Mouse (Mus musculus): ENCODE measurements around the gene Srcin1. TPM values are rescaled to one million over a fixed set of nuclear protein-coding genes. Genes with fewer than 3 reads are reported as not detected.

Srcin1 gene
- total and polyA plus RNA-seq, 2 experiments from 2014 or later: not detected

DNA sequence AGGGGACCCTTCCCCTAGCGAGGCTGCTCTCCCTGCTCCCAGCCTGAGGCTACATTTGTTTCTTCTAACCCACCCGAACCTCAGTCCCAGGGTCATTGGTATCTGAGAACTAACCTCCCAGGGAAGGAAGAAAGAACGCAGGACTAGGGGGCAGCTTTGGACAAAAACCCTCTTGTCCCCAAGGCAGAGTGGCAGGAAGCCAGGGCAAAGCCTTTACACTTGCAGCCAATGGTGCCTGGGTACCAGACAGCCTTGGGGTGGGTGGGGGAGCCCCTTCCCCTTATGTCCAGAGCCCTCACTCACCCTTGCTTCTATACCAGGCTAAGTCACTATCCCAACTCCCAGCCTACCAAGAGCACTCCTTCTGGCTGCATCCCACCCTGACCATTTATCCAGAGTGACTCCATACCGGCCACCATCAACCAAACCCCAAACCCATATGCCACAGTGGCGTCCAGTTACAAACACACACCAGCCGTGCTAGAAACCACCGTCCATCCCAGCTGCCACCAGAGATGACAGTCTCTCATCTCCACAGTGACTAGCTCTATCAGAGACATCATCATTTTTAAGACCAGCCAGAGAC, 3.0 kb downstream of the Srcin1 start:
- WGBS: 31% methylated on average over 7 of the region's 7 CpGs
- H3K4me3 ChIP-seq (ENCODE audit: low read depth, low read length): no peak overlapping the region
- H3K4me1 ChIP-seq (ENCODE audit: control insufficient read depth, insufficient read depth): 0 out of 2 replicates have a peak, but pooled peaks cover 4% of the 10 kb centered on the region
- no peak for ATAC-seq (ENCODE audit: insufficient read depth, low read depth)
- DNase-seq (ENCODE audit: low spot score): no peak
- no peak overlapping the region for H3K4me2 ChIP-seq (ENCODE audit: low read depth, low read length)
- H3K27me3 ChIP-seq (ENCODE audit: control insufficient read depth, insufficient read depth, low read length): peaks cover 79% of the 10 kb centered on the region
- TF ChIP-seq CTCF (IDR thresholded peaks at IDR 0.05; ENCODE audit: low read depth) (no peak), EP300 (IDR thresholded peaks at IDR 0.05; ENCODE audit: low read depth) (no peak)
- H3K36me3 ChIP-seq (replicated peaks; ENCODE audit: control insufficient read depth, insufficient read depth, low read length): no peaks in the 10 kb centered on the region
- H3K27ac ChIP-seq (ENCODE audit: low read depth): no peak overlapping the region
- no peak overlapping the region for H3K9ac ChIP-seq (replicated peaks; ENCODE audit: low read depth, low read length)
- no peaks in the 10 kb centered on the region for H3K9me3 ChIP-seq (replicated peaks; ENCODE audit: control insufficient read depth, low read length)

DNA sequence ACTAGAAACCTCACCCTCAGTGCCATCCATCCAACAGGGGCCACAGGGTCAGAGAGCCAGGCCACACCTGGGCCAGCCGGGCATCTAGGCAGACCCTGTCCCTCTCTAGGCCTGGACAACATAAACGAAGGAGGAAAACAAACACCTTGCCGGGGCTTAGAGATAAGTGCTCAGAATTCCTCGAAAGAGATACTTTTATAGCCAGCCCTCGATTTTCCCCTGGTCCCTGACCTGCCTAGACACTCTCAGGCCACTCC, 4.0 kb downstream of the Srcin1 start:
- Histone ChIP-seq H3K4me1 (ENCODE audit: control insufficient read depth, insufficient read depth) (0 out of 2 replicates have a peak, but pooled peaks cover 4% of the 10 kb centered on the region), H3K27me3 (ENCODE audit: control insufficient read depth, insufficient read depth, low read length) (peaks cover 83% of the 10 kb centered on the region), H3K4me2 (ENCODE audit: low read depth, low read length) (no peak overlapping the region), H3K4me3 (ENCODE audit: low read depth, low read length) (no peak overlapping the region), H3K36me3 (replicated peaks; ENCODE audit: control insufficient read depth, insufficient read depth, low read length) (no peaks in the 10 kb centered on the region), H3K9me3 (replicated peaks; ENCODE audit: control insufficient read depth, low read length) (no peaks in the 10 kb centered on the region), H3K27ac (ENCODE audit: low read depth) (no peak overlapping the region), H3K9ac (replicated peaks; ENCODE audit: low read depth, low read length) (no peak overlapping the region)
- ATAC-seq (ENCODE audit: insufficient read depth, low read depth): no peak
- no peak for DNase-seq (ENCODE audit: low spot score)
- TF ChIP-seq EP300 (IDR thresholded peaks at IDR 0.05; ENCODE audit: low read depth) (no peak), CTCF (IDR thresholded peaks at IDR 0.05; ENCODE audit: low read depth) (no peak)
- WGBS: 18% methylated on average over 5 of the region's 5 CpGs

DNA sequence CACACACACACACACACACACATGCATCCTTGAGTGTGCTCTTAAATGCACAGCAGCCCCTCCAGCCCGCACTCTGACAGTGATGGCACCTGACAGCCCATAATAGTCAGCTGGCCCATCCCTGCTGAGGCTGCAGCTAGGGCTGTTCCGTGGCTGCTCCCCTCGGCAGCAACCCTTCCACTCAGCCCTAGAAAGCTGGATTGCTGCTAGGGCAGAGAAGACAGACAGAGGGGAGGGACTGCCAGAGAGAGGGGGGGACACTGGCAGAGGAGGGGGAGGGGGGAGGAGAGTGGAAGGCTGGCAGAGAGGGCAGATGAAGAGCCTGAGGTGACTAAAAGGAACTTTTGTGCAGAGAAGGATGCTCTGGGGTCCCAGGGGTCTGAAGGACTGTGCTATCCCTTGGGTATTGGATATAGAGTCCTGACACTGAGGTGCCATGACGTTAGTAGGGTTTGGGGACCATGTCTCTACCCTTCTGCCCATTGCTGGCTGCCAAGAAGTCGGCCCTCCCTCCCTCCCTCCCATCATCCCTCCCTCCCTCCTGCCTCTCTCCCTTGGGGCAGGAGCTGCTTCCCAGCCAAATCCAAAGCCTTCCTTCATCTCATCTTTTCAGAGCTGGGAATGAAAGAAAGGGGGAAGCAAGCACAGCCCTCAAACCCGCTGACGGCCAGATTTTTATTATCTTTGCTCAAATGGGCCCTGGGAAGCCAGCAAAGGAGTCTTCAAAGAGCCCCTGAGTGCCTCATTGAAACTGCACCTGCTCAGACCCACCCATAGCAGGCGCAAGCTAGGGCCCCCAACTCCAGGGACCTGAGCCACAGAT, 4.5 kb downstream of the Srcin1 start:
- H3K4me2 ChIP-seq (ENCODE audit: low read depth, low read length): no peak overlapping the region
- TF ChIP-seq EP300 (IDR thresholded peaks at IDR 0.05; ENCODE audit: low read depth): no peak
- no peak for TF ChIP-seq CTCF (IDR thresholded peaks at IDR 0.05; ENCODE audit: low read depth)
- H3K27me3 ChIP-seq (ENCODE audit: control insufficient read depth, insufficient read depth, low read length): peaks cover 83% of the 10 kb centered on the region
- no peaks in the 10 kb centered on the region for H3K9me3 ChIP-seq (replicated peaks; ENCODE audit: control insufficient read depth, low read length)
- no peak overlapping the region for H3K9ac ChIP-seq (replicated peaks; ENCODE audit: low read depth, low read length)
- ATAC-seq (ENCODE audit: insufficient read depth, low read depth): no peak
- H3K36me3 ChIP-seq (replicated peaks; ENCODE audit: control insufficient read depth, insufficient read depth, low read length): no peaks in the 10 kb centered on the region
- 18% methylated on average over 8 of the region's 8 CpGs for WGBS
- H3K27ac ChIP-seq (ENCODE audit: low read depth): no peak overlapping the region
- DNase-seq (ENCODE audit: low spot score): no peak
- H3K4me1 ChIP-seq (ENCODE audit: control insufficient read depth, insufficient read depth): 0 out of 2 replicates have a peak, but pooled peaks cover 4% of the 10 kb centered on the region
- no peak overlapping the region for H3K4me3 ChIP-seq (ENCODE audit: low read depth, low read length)

DNA sequence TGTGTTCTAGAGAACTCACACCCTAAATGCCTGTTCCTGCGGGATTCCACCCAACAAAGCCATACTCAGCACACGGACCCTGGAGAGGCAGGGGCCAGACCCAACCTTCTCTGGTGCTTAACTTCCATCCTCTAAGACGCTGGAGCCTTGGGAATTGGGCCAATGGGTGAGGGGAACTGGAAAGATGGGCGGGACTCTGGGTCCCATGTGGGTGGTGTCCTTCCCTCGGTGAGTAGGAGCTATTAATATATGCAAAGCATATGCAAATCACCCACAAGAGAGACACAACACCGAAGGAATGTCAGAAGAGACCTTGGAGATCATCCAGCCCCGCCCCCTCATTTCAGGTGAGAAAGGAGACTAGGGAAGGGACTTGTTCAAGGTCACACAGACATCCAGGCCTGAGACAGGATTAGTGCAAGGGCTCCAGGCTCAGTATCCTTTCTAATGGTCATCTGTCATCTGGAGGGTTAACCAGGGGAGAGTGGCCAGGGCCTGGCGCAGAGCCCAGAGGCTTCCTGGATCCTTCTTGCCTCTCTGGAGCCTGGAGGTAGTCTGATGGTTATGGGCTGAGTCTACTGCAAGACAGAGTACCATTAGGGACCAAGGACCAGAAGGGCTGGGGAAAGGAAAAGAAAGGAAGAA, 5.4 kb downstream of the Srcin1 start:
- ATAC-seq (ENCODE audit: insufficient read depth, low read depth) (no peak), DNase-seq (ENCODE audit: low spot score) (no peak)
- no peak for TF ChIP-seq CTCF (IDR thresholded peaks at IDR 0.05; ENCODE audit: low read depth)
- TF ChIP-seq EP300 (IDR thresholded peaks at IDR 0.05; ENCODE audit: low read depth): no peak
- Histone ChIP-seq H3K9me3 (replicated peaks; ENCODE audit: control insufficient read depth, low read length) (no peaks in the 10 kb centered on the region), H3K4me1 (ENCODE audit: control insufficient read depth, insufficient read depth) (0 out of 2 replicates have a peak, but pooled peaks cover 4% of the 10 kb centered on the region), H3K4me2 (ENCODE audit: low read depth, low read length) (no peak overlapping the region), H3K9ac (replicated peaks; ENCODE audit: low read depth, low read length) (no peak overlapping the region), H3K27me3 (ENCODE audit: control insufficient read depth, insufficient read depth, low read length) (peaks cover 83% of the 10 kb centered on the region), H3K36me3 (replicated peaks; ENCODE audit: control insufficient read depth, insufficient read depth, low read length) (no peaks in the 10 kb centered on the region), H3K4me3 (ENCODE audit: low read depth, low read length) (no peak overlapping the region), H3K27ac (ENCODE audit: low read depth) (no peak overlapping the region)
- WGBS: 22% methylated on average over 8 of the region's 8 CpGs

DNA sequence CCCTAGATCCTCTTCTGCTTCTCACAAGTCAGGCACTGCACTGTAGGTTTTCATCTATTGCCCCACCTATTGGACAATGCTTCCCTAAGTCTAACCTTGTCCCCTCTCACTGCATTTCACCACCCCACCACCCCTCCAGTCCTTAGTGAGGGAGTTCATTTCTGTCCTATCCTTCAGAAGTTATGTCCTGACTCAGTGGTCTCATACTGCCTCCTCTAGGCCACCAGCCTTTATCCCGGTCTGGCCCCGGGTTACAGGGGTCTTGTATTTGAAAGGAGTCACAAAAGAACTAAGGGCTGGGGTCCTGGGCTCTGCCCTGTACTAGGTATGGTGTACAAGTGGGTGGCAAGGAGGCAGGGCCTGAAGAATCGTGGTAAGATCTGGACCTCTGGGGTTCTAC, 6.2 kb downstream of the Srcin1 start:
- TF ChIP-seq CTCF (IDR thresholded peaks at IDR 0.05; ENCODE audit: low read depth) (no peak), EP300 (IDR thresholded peaks at IDR 0.05; ENCODE audit: low read depth) (no peak)
- ATAC-seq (ENCODE audit: insufficient read depth, low read depth) (no peak), DNase-seq (ENCODE audit: low spot score) (no peak)
- Histone ChIP-seq H3K4me3 (ENCODE audit: low read depth, low read length) (no peak overlapping the region), H3K27ac (ENCODE audit: low read depth) (no peak overlapping the region), H3K9ac (replicated peaks; ENCODE audit: low read depth, low read length) (no peak overlapping the region), H3K27me3 (ENCODE audit: control insufficient read depth, insufficient read depth, low read length) (peaks cover 85% of the 10 kb centered on the region), H3K4me1 (ENCODE audit: control insufficient read depth, insufficient read depth) (0 out of 2 replicates have a peak, but pooled peaks cover 4% of the 10 kb centered on the region), H3K9me3 (replicated peaks; ENCODE audit: control insufficient read depth, low read length) (no peaks in the 10 kb centered on the region), H3K4me2 (ENCODE audit: low read depth, low read length) (no peak overlapping the region), H3K36me3 (replicated peaks; ENCODE audit: control insufficient read depth, insufficient read depth, low read length) (no peaks in the 10 kb centered on the region)
- WGBS: 62% methylated on average over 3 of the region's 3 CpGs

Data from heart, postnatal 0 days (tissue).